Mouse (Mus musculus) liver, embryonic 13.5 days (tissue): ENCODE data around the gene Ctnnal1. TPM values are rescaled to one million over a fixed set of nuclear protein-coding genes. Genes with fewer than 3 reads are reported as not detected.
"Not testable (repeated sequence)": the region's sequence is repeated elsewhere in the genome, so short reads cannot be mapped to it uniquely, and the experiment has no call there.

Experiments used
- ATAC-seq: fragments of 200-750 bp; cut with Nextera tagmentation; 2 replicates; pipeline ENCODE4 v1.8.0; 2017; ENCODE audit warnings: low read depth, mild to moderate bottlenecking, moderate number of reproducible peaks, moderate library complexity
- DNase-seq: peaks from one replicate; pipeline ENCODE4 v3.0.0; 2022
- H3K27ac ChIP-seq: fragments of 300-500 bp; sonication (generic); 2 replicates; pipeline ENCODE4 v1.5.1; 2015; ENCODE audit warnings: moderate library complexity, mild to moderate bottlenecking, inconsistent platforms
- H3K27me3 ChIP-seq: fragments of 300-500 bp; sonication (generic); 2 replicates; pipeline ENCODE4 v1.6.1; 2015; ENCODE audit warnings: mild to moderate bottlenecking, inconsistent platforms
- H3K36me3 ChIP-seq: fragments of 300-500 bp; sonication (generic); 2 replicates; pipeline ENCODE4 v1.6.1; 2015; ENCODE audit warnings: mild to moderate bottlenecking, inconsistent platforms
- H3K4me1 ChIP-seq: fragments of 300-500 bp; sonication (generic); replicated peaks from 2 replicates; pipeline ENCODE4 v1.6.1; 2015; ENCODE audit warnings: inconsistent platforms
- H3K4me2 ChIP-seq: fragments of 300-500 bp; sonication (generic); 2 replicates; pipeline ENCODE4 v1.6.1; 2015; ENCODE audit warnings: inconsistent platforms, mild to moderate bottlenecking, moderate library complexity
- H3K4me3 ChIP-seq: fragments of 300-500 bp; sonication (generic); replicated peaks from 2 replicates; pipeline ENCODE4 v1.5.1; 2015; ENCODE audit warnings: mild to moderate bottlenecking, inconsistent platforms
- H3K9ac ChIP-seq: fragments of 300-500 bp; sonication (generic); 2 replicates; pipeline ENCODE4 v1.6.1; 2015; ENCODE audit warnings: mild to moderate bottlenecking, inconsistent platforms
- H3K9me3 ChIP-seq: fragments of 300-500 bp; sonication (generic); replicated peaks from 2 replicates; pipeline ENCODE4 v1.6.1; 2016; ENCODE audit warnings: inconsistent platforms
- WGBS: fragments of 180-500 bp; shearing (Covaris S2); methylation state at CpG from one replicate; pipeline ENCODE4 v1.1.7; 2015; ENCODE audit not compliant: insufficient replicate concordance; 5-methylcytosine and 5-hydroxymethylcytosine counted together
- polyA plus RNA-seq: library from polyadenylated mRNA; unstranded; fragments of >200 nt; fragmentation: Nextera tagmentation; extraction: Ambion mirVana; gene quantifications from 2 replicates; pipeline ENCODE4 v1.2.1, GENCODE M21; 2015

The Ctnnal1 gene
- polyA plus RNA-seq, 1 experiment from 2014 or later = 9.5 TPM

GRCm38 (mm10) chr4:56892501-56893115 is 27.6 kb upstream of the Ctnnal1 start:
- peaks cover 11% of the 10 kb centered on the region; the same call in 1 of the 2 replicates for H3K4me1 ChIP-seq
- H3K9ac ChIP-seq = no peak overlapping the region
- ATAC-seq = no peak
- no peak for DNase-seq
- H3K9me3 ChIP-seq = no peaks in the 10 kb centered on the region
- no peak overlapping the region for H3K27ac ChIP-seq
- H3K27me3 ChIP-seq = no peaks in the 10 kb centered on the region
- peaks cover 47% of the 10 kb centered on the region for H3K36me3 ChIP-seq
- WGBS = 38% methylated on average over 6 of the region's 6 CpGs
- no peak overlapping the region for H3K4me2 ChIP-seq
- H3K4me3 ChIP-seq = no peak overlapping the region

DNA sequence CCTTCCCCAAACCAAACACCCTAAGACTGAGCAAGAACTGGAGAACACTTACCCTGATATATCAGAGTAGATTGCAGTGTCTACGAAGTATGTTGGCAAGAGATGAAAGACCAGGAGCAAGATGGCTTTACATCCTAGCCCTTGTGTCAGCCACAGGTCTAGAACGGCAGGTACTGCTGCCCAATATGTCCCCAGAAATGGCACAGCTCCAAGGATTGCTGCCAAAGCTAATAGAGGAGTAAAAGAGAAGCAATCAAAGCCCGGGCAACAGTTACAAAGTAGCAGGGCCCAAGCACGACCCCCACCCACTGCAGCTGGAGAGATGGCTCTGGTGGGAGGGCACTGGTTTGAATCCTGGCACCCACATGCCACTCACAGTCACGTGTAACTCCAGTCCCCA is 23.5 kb upstream of the Ctnnal1 start:
- DNase-seq (no peak), ATAC-seq (no peak)
- Histone ChIP-seq H3K4me1 (peaks cover 11% of the 10 kb centered on the region; the same call in 1 of the 2 replicates), H3K36me3 (peaks cover 39% of the 10 kb centered on the region), H3K27ac (no peak overlapping the region), H3K4me2 (no peak overlapping the region), H3K9ac (no peak overlapping the region), H3K27me3 (no peaks in the 10 kb centered on the region), H3K4me3 (no peak overlapping the region), H3K9me3 (no peaks in the 10 kb centered on the region)
- 73% methylated on average over 5 of the region's 5 CpGs for WGBS

DNA sequence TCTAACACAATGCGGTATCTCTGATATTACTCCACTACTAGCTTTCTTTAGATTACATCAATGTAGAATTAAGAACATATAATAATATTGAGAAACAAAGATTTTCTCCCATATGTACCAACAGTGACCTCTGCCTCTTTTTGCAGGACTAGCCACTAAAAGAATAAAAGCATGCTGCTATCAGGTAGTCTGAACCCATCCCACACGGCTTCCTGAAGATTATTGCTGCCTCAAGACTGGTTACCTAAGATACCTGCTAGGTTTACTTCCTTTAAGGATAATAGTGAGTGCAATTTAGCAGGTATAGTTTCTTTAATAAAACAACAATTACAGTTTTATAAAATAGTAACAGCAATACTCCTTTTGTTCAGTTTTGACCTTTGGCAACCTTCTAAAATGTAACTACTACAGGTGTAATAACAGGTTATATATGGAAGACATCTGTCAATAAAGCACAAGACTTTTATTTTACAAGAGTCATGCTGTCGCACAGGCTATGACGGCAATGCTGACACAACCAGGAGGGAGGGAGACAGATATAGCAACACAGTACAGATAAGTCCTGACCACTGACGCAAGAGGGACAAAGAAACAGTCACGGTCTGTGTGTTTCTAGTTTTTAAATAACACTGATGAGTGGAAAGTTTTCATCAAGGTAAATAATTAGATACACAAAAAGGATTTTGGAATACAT is 21.4 kb upstream of the Ctnnal1 start:
- H3K36me3 ChIP-seq = peaks cover 39% of the 10 kb centered on the region

GRCm38 (mm10) chr4:56880036-56880703 is 15.2 kb upstream of the Ctnnal1 start:
- H3K36me3 ChIP-seq = peaks cover 34% of the 10 kb centered on the region
- H3K4me3 ChIP-seq = no peak overlapping the region
- whole genome bisulfite sequencing = 76% methylated on average over 11 of the region's 11 CpGs
- no peak overlapping the region for H3K4me2 ChIP-seq
- DNase-seq (no peak), ATAC-seq (no peak)
- no peaks in the 10 kb centered on the region for H3K9me3 ChIP-seq
- no peaks in the 10 kb centered on the region for H3K27me3 ChIP-seq
- no peak overlapping the region for H3K9ac ChIP-seq
- H3K4me1 ChIP-seq = no peaks in the 10 kb centered on the region
- H3K27ac ChIP-seq = no peak overlapping the region

More for the DNA sequence above, 21.4 kb upstream of the Ctnnal1 start:
- H3K4me2 ChIP-seq = no peak overlapping the region
- DNase-seq (no peak), ATAC-seq (no peak)
- 58% methylated on average over 6 of the region's 6 CpGs for WGBS
- H3K9ac ChIP-seq = no peak overlapping the region
- no peaks in the 10 kb centered on the region for H3K9me3 ChIP-seq
- no peak overlapping the region for H3K27ac ChIP-seq
- no peaks in the 10 kb centered on the region for H3K4me1 ChIP-seq
- H3K4me3 ChIP-seq = no peak overlapping the region
- H3K27me3 ChIP-seq = no peaks in the 10 kb centered on the region

- Histone ChIP-seq H3K4me1 (no peaks in the 10 kb centered on the region), H3K36me3 (peaks cover 32% of the 10 kb centered on the region), H3K27ac (no peak overlapping the region), H3K27me3 (no peaks in the 10 kb centered on the region), H3K9ac (no peak overlapping the region), H3K9me3 (no peaks in the 10 kb centered on the region), H3K4me3 (no peak overlapping the region), H3K4me2 (no peak overlapping the region)
- ATAC-seq = no peak
- 92% methylated on average over 7 of the region's 7 CpGs for whole genome bisulfite sequencing
- DNase-seq = no peak
Observed at GRCm38 (mm10) chr4:56878971-56879370, 14.0 kb upstream of the Ctnnal1 start.

GRCm38 (mm10) chr4:56870541-56870940 is 5.6 kb upstream of the Ctnnal1 start:
- H3K4me1 ChIP-seq, H3K9me3 ChIP-seq, ATAC-seq, H3K4me3 ChIP-seq, H3K27ac ChIP-seq, DNase-seq, H3K4me2 ChIP-seq, H3K27me3 ChIP-seq, H3K9ac ChIP-seq: not testable (repeated sequence)
- WGBS = 86% methylated on average over 11 of the region's 11 CpGs
- H3K36me3 ChIP-seq = peaks cover 11% of the 10 kb centered on the region

DNA sequence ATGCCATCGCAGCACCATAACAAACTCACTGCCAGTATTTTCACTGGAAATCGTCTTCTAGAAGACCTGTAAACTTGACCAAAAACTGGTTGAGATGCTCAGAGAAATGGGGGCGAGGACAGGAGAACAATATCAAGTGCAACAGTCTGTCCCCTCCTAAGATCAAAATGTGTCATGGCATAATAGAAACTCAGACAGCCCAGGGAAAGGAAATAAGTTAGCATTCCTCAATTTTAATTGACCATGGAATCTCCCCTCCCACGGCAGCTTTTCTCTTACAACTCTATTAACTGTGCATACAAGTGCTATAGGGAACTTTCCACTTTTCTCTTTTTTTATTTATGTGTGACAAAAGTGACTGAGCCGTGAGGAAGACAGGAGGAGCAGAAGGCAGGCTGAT is 2.8 kb upstream of the Ctnnal1 start:
- Histone ChIP-seq H3K36me3 (no peaks in the 10 kb centered on the region), H3K27me3 (no peaks in the 10 kb centered on the region), H3K4me2 (no peak overlapping the region), H3K9me3 (no peaks in the 10 kb centered on the region), H3K4me1 (peaks cover 29% of the 10 kb centered on the region), H3K27ac (no peak overlapping the region), H3K9ac (no peak overlapping the region), H3K4me3 (no peak overlapping the region)
- no peak for ATAC-seq
- 67% methylated on average over 5 of the region's 5 CpGs for WGBS
- DNase-seq = no peak

- Histone ChIP-seq H3K27me3 (no peaks in the 10 kb centered on the region), H3K9me3 (no peaks in the 10 kb centered on the region), H3K9ac (no peak overlapping the region), H3K4me3 (no peak overlapping the region), H3K27ac (peak overlapping the region; percentile 37; the same call in 1 of the 2 replicates), H3K4me2 (no peak overlapping the region), H3K36me3 (no peaks in the 10 kb centered on the region), H3K4me1 (peaks cover 43% of the 10 kb centered on the region)
- ATAC-seq (no peak), DNase-seq (no peak)
- 68% methylated on average over 4 of the region's 4 CpGs for WGBS
Observed at GRCm38 (mm10) chr4:56865971-56866370, 983 bp upstream of the Ctnnal1 start.

GRCm38 (mm10) chr4:56864417-56865001 is 479 bp downstream of the Ctnnal1 start:
- Histone ChIP-seq H3K4me1 (peaks cover 46% of the 10 kb centered on the region), H3K36me3 (no peaks in the 10 kb centered on the region), H3K4me3 (peak overlapping the region; percentile 84), H3K4me2 (peak overlapping the region; percentile 98), H3K27ac (peak overlapping the region; percentile 89), H3K27me3 (no peaks in the 10 kb centered on the region), H3K9ac (peak overlapping the region; percentile 90), H3K9me3 (no peaks in the 10 kb centered on the region)
- ATAC-seq (peak; percentile 36; the same call in 1 of the 2 replicates), DNase-seq (no peak)
- WGBS = under 1% methylated on average over 34 of the region's 49 CpGs

- Histone ChIP-seq H3K9me3 (no peaks in the 10 kb centered on the region), H3K4me2 (peak overlapping the region; percentile 98), H3K4me3 (peak overlapping the region; percentile 84), H3K27me3 (no peaks in the 10 kb centered on the region), H3K9ac (peak overlapping the region; percentile 90), H3K36me3 (no peaks in the 10 kb centered on the region), H3K4me1 (peaks cover 46% of the 10 kb centered on the region), H3K27ac (peak overlapping the region; percentile 89)
- DNase-seq (no peak), ATAC-seq (no peak)
- WGBS = 65% methylated on average over 4 of the region's 4 CpGs
Observed at GRCm38 (mm10) chr4:56864016-56864415, 972 bp downstream of the Ctnnal1 start.

GRCm38 (mm10) chr4:56861551-56861950 is 3.4 kb downstream of the Ctnnal1 start:
- no peaks in the 10 kb centered on the region for H3K36me3 ChIP-seq
- DNase-seq = peak; percentile 22
- no peaks in the 10 kb centered on the region for H3K27me3 ChIP-seq
- no peak for ATAC-seq
- peaks cover 46% of the 10 kb centered on the region for H3K4me1 ChIP-seq
- 21% methylated on average over 4 of the region's 4 CpGs for WGBS
- no peak overlapping the region for H3K4me2 ChIP-seq
- no peak overlapping the region for H3K27ac ChIP-seq
- no peak overlapping the region for H3K9ac ChIP-seq
- no peaks in the 10 kb centered on the region for H3K9me3 ChIP-seq
- no peak overlapping the region for H3K4me3 ChIP-seq
